Mouse (Mus musculus): Measurements from ENCODE around the gene Nfyb. TPM values are rescaled to one million over a fixed set of nuclear protein-coding genes. Genes with fewer than 3 reads are reported as not detected.

Nfyb gene
- 52.3 TPM for polyA plus RNA-seq (2014; fragmentation: Illumina TruSeq; extraction: RNeasy Lipid Tissue Mini Kit (QIAGEN cat#74804); ENCODE audit: low read depth, low replicate concordance)

GRCm38 (mm10) chr10:82763840-82764631 lies at the start of gene Nfyb:
Nfyb (minus strand) TSS chr10:82764144.

Other genes starting within 250 kb of the Nfyb start
- 26.3 TPM for gene 1190007I07Rik, start 140.9 kb downstream of the Nfyb start, polyA plus RNA-seq (2014; fragmentation: Illumina TruSeq; extraction: RNeasy Lipid Tissue Mini Kit (QIAGEN cat#74804); ENCODE audit: low read depth, low replicate concordance)
- 58.4 TPM for gene Tdg, start 134.3 kb downstream of the Nfyb start, polyA plus RNA-seq (2014; fragmentation: Illumina TruSeq; extraction: RNeasy Lipid Tissue Mini Kit (QIAGEN cat#74804); ENCODE audit: low read depth, low replicate concordance)
- gene Glt8d2, start 73.5 kb downstream of the Nfyb start, polyA plus RNA-seq (2014; fragmentation: Illumina TruSeq; extraction: RNeasy Lipid Tissue Mini Kit (QIAGEN cat#74804); ENCODE audit: low read depth, low replicate concordance) = 2.8 TPM
- gene Hcfc2, start 68.0 kb downstream of the Nfyb start, polyA plus RNA-seq (2014; fragmentation: Illumina TruSeq; extraction: RNeasy Lipid Tissue Mini Kit (QIAGEN cat#74804); ENCODE audit: low read depth, low replicate concordance) = 75.7 TPM
- gene Txnrd1, start 69.8 kb upstream of the Nfyb start, polyA plus RNA-seq (2014; fragmentation: Illumina TruSeq; extraction: RNeasy Lipid Tissue Mini Kit (QIAGEN cat#74804); ENCODE audit: low read depth, low replicate concordance) = 121 TPM
- gene Eid3, start 102.5 kb upstream of the Nfyb start, polyA plus RNA-seq (2014; fragmentation: Illumina TruSeq; extraction: RNeasy Lipid Tissue Mini Kit (QIAGEN cat#74804); ENCODE audit: low read depth, low replicate concordance) = 0.91 TPM
- 4.9 TPM for gene Chst11, start 221.4 kb upstream of the Nfyb start, polyA plus RNA-seq (2014; fragmentation: Illumina TruSeq; extraction: RNeasy Lipid Tissue Mini Kit (QIAGEN cat#74804); ENCODE audit: low read depth, low replicate concordance)

Data from sigmoid colon, adult 10 weeks (tissue).